9 mouse cellular contexts compared by ENCODE assay signal in the genomic region with DNA sequence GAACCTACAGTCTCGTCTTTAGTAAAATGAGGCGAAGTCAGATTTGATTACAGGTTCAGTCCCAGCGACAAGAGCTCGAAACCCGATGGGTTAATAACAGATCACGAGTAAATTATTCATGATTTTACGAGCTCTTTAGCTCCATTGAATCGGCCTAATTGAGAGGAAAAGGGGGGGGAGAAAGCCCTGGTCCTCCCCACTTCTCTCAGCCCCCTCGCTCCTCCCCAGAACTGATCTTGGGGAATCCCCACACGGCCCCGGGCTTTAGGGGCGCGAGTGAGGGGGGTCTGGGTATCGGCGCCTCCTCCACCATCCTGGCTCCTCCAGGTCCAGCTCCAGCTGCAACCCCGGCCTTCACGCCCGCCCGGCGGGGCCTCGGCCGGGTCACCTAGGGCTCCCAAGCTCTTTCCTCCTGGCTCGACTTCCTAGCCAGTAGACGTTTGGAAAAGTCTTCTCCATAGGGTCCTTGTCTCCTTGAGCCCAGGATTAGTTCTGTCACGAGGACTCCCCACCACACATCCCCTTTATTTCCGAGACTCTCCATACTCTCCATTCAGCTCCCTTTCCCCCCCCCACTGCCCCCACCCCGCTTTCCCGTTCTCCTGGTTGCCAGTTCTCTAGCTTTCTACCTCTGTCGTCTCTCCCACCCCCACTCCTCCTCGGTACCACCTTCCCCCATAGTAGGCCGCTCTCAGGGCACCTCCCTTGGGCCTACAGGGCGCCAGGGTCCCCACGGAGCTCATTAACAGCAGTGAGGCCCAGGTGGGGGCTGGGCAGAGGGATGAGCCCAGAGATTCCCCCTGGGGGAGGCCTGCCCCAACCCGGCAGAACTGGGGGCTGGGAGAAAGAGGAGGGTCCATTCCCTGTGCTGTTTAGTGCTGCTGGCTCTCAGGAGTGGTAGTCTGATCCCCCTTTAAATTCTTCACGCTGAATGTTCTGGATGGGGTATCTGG. TPM values are rescaled to one million over a fixed set of nuclear protein-coding genes. Genes with fewer than 3 reads are reported as not detected.
DNase-seq lines count a peak whose midpoint lies in the region; ATAC-seq lines count a peak whose summit lies in the region.
"Had no signal": no experiment of that assay in that cellular context is flagged by ENCODE, and none has a peak within 500 bp of the region (broad histone marks: within the 10 kb centered on the region; RNA-seq: fewer than 3 reads in every experiment).

No protein-coding gene starts in this region.

- 3% methylated on average over 35 of the region's 35 CpGs for WGBS in heart, embryonic 11.5 days (ENCODE audit: insufficient replicate concordance)
- under 1% methylated on average over 35 of the region's 35 CpGs for WGBS in hindbrain, embryonic 11.5 days
- under 1% methylated on average over 35 of the region's 35 CpGs for WGBS in midbrain, embryonic 10.5 days

- no peaks in the 10 kb centered on the region for H3K9me3 ChIP-seq in heart, embryonic 11.5 days (replicated peaks; ENCODE audit: control insufficient read depth, low read length)
- no peaks in the 10 kb centered on the region for H3K9me3 ChIP-seq in hindbrain, embryonic 11.5 days (ENCODE audit: control insufficient read depth, low read length)
- no peaks in the 10 kb centered on the region for H3K9me3 ChIP-seq in midbrain, embryonic 10.5 days (replicated peaks)

- ATAC-seq in heart, embryonic 11.5 days (replicated peaks; ENCODE audit: insufficient number of reproducible peaks, low FRiP score, low TSS enrichment), result no peak
- peak; percentile 47 for ATAC-seq in hindbrain, embryonic 11.5 days (ENCODE audit: low FRiP score)

- DNase-seq in heart, postnatal 36 days, result no peak
- DNase-seq in embryo, embryonic 11 days, result peak; percentile 43
- peak; percentile 51 for DNase-seq in hindbrain, embryonic 11.5 days (ENCODE audit: low spot score)
- DNase-seq in midbrain, embryonic 10.5 days (ENCODE audit: low spot score), result peak; percentile 46
- DNase-seq in testis, postnatal 10 days (ENCODE audit: low spot score), result no peak
- no peak for DNase-seq in left cerebral cortex, postnatal 4 days
- DNase-seq in layer of hippocampus, adult 18-20 months (ENCODE audit: low spot score in 2 of 2), result no peak
- DNase-seq: lung, postnatal 14 days had no signal

- H3K9ac ChIP-seq in heart, embryonic 11.5 days (ENCODE audit: low read depth, low read length), result no peak overlapping the region
- no peak overlapping the region for H3K9ac ChIP-seq in hindbrain, embryonic 11.5 days (ENCODE audit: low read depth, low read length)

- H3K27ac ChIP-seq in heart, embryonic 11.5 days (ENCODE audit: low read depth, low read length), result no peak overlapping the region
- H3K27ac ChIP-seq in hindbrain, embryonic 11.5 days (ENCODE audit: low read depth, low read length), result no peak overlapping the region
- H3K27ac ChIP-seq in midbrain, embryonic 10.5 days (replicated peaks), result peak overlapping the region; percentile 76

- peaks cover 9% of the 10 kb centered on the region; the same call in 1 of the 2 replicates for H3K4me1 ChIP-seq in heart, embryonic 11.5 days (ENCODE audit: control insufficient read depth, insufficient read depth, low read length)
- 0 out of 2 replicates have a peak, but pooled peaks cover 5% of the 10 kb centered on the region for H3K4me1 ChIP-seq in hindbrain, embryonic 11.5 days (replicated peaks; ENCODE audit: control insufficient read depth, insufficient read depth, low read length)
- peaks cover 40% of the 10 kb centered on the region for H3K4me1 ChIP-seq in midbrain, embryonic 10.5 days

- H3K36me3 ChIP-seq in heart, embryonic 11.5 days (ENCODE audit: control insufficient read depth, insufficient read depth, low read length), result no peaks in the 10 kb centered on the region
- no peaks in the 10 kb centered on the region for H3K36me3 ChIP-seq in hindbrain, embryonic 11.5 days (ENCODE audit: control insufficient read depth, insufficient read depth, low read length)
- 0 out of 2 replicates have a peak, but pooled peaks cover 4% of the 10 kb centered on the region for H3K36me3 ChIP-seq in midbrain, embryonic 10.5 days

- intact Hi-C loops in heart, postnatal 36 days (cut with DNase I), result loop anchor here (5.0 kb wide), 2 partner anchors 70 to 355 kb away; partner anchors contain the start of genes Dennd1a and Nr5a1
- intact Hi-C loops in left cerebral cortex, postnatal 4 days (cut with DNase I), result loop anchor here (5.0 to 10.0 kb wide), 3 partner anchors 215 to 373 kb away; no protein-coding TSS in a partner anchor

- H3K4me2 ChIP-seq in heart, embryonic 11.5 days, result peak overlapping the region; percentile 62
- H3K4me2 ChIP-seq in hindbrain, embryonic 11.5 days (replicated peaks; ENCODE audit: low read depth, low read length), result peak overlapping the region; percentile 36

- H3K27me3 ChIP-seq in heart, embryonic 11.5 days (ENCODE audit: control insufficient read depth, insufficient read depth, low read length), result peaks cover 93% of the 10 kb centered on the region
- H3K27me3 ChIP-seq in hindbrain, embryonic 11.5 days (ENCODE audit: control insufficient read depth, insufficient read depth, low read length), result peaks cover 93% of the 10 kb centered on the region
- H3K27me3 ChIP-seq in midbrain, embryonic 10.5 days (ENCODE audit: low read depth, poor library complexity, severe bottlenecking), result peaks cover 100% of the 10 kb centered on the region

- H3K4me3 ChIP-seq in heart, embryonic 11.5 days (ENCODE audit: low read depth, low read length), result no peak overlapping the region
- peak overlapping the region; percentile 28 for H3K4me3 ChIP-seq in hindbrain, embryonic 11.5 days (ENCODE audit: low read depth, low read length)
- peak overlapping the region; percentile 55 for H3K4me3 ChIP-seq in midbrain, embryonic 10.5 days

RNA-seq across cellular contexts. Expression of gene Lhx2, which starts 18.5 kb away (rescaled TPM):
- polyA plus RNA-seq in heart, embryonic 11.5 days (2014; fragmentation: Nextera tagmentation; extraction: Ambion mirVana), result 0.49 and 0.68 TPM in 2 replicates
- total RNA-seq in heart, postnatal 36 days (2021), result not detected
- polyA plus RNA-seq in hindbrain, embryonic 11.5 days (2014; fragmentation: Nextera tagmentation; extraction: Ambion mirVana), result 21.9 and 24.4 TPM in 2 replicates
- 23.3 and 29.0 TPM in 2 replicates for polyA plus RNA-seq in midbrain, embryonic 10.5 days (2016; fragmentation: Nextera tagmentation; extraction: Ambion mirVana)
- total RNA-seq in left cerebral cortex, postnatal 4 days (2021), result 100 to 1,000 TPM; 110 to 128 TPM
- 100 to 1,000 TPM in 1 of 2 experiments, 10 to 100 TPM in 1; 94.8 to 106 TPM for total RNA-seq in layer of hippocampus, adult 18-20 months (2021)

Comparison
In these comparisons a context has a peak if more than half of its experiments do, and no peak if none do; other contexts are left out.
1. DNase-seq: peak in embryo, embryonic 11 days (single experiment), hindbrain, embryonic 11.5 days (single experiment) and midbrain, embryonic 10.5 days (single experiment); none in heart, postnatal 36 days (0 of 2), testis, postnatal 10 days (single experiment), left cerebral cortex, postnatal 4 days (single experiment) and layer of hippocampus, adult 18-20 months (0 of 2).
2. RNA of gene Lhx2, which starts 18.5 kb away (total RNA-seq): 110 to 128 TPM in left cerebral cortex, postnatal 4 days and 94.8 to 106 TPM in layer of hippocampus, adult 18-20 months; not detected in heart, postnatal 36 days; every median in the first group is over 10 times any median in the second.